Mouse (Mus musculus): ENCODE measurements at regions not wholly inside any gene's neighbourhood (a gene's known extent, or its start where the extent isn't known, plus 50 kb on each side); places are given as distances from the start of the nearest gene placed in this dataset.

GRCm38 (mm10) chr3:149157381-149157780 is 167.0 kb upstream of the Adgrl2 start:
- Histone ChIP-seq H3K27ac (ENCODE audit: insufficient read depth, low read depth, low read length) (no peak overlapping the region), H3K4me3 (ENCODE audit: low read depth, low read length) (no peak overlapping the region)
- WGBS: 59% methylated on average over 8 of the region's 8 CpGs

GRCm38 (mm10) chr3:149152312-149152711 is 162.0 kb upstream of the Adgrl2 start:
- H3K27ac ChIP-seq (ENCODE audit: insufficient read depth, low read depth, low read length): no peak overlapping the region
- WGBS: 43% methylated on average over 4 of the region's 4 CpGs
- no peaks in the 10 kb centered on the region for H3K4me1 ChIP-seq (ENCODE audit: control insufficient read depth, insufficient read depth, insufficient read length, low read length)

More at GRCm38 (mm10) chr3:149157381-149157780, 167.0 kb upstream of the Adgrl2 start:
- H3K27me3 ChIP-seq (ENCODE audit: control insufficient read depth, insufficient read depth, low read length): no peaks in the 10 kb centered on the region
- TF ChIP-seq POLR2A (IDR thresholded peaks at IDR 0.05; ENCODE audit: low read depth, low read length) (no peak), CTCF (IDR thresholded peaks at IDR 0.05; ENCODE audit: extremely low read depth, insufficient read length, insufficient replicate concordance, low read depth, low read length) (no peak)
- H3K36me3 ChIP-seq (ENCODE audit: control insufficient read depth, insufficient read depth, low read length): no peaks in the 10 kb centered on the region
- H3K4me1 ChIP-seq (ENCODE audit: control insufficient read depth, insufficient read depth, insufficient read length, low read length): no peaks in the 10 kb centered on the region

GRCm38 (mm10) chr3:149150796-149151195 is 160.4 kb upstream of the Adgrl2 start:
- 95% methylated on average over 3 of the region's 3 CpGs for WGBS
- H3K27ac ChIP-seq (ENCODE audit: insufficient read depth, low read depth, low read length): no peak overlapping the region
- H3K27me3 ChIP-seq (ENCODE audit: control insufficient read depth, insufficient read depth, low read length): no peaks in the 10 kb centered on the region
- H3K4me3 ChIP-seq (ENCODE audit: low read depth, low read length): no peak overlapping the region
- TF ChIP-seq POLR2A (IDR thresholded peaks at IDR 0.05; ENCODE audit: low read depth, low read length): no peak
- TF ChIP-seq CTCF (IDR thresholded peaks at IDR 0.05; ENCODE audit: extremely low read depth, insufficient read length, insufficient replicate concordance, low read depth, low read length): no peak
- H3K36me3 ChIP-seq (ENCODE audit: control insufficient read depth, insufficient read depth, low read length): no peaks in the 10 kb centered on the region
- H3K4me1 ChIP-seq (ENCODE audit: control insufficient read depth, insufficient read depth, insufficient read length, low read length): no peaks in the 10 kb centered on the region

More at GRCm38 (mm10) chr3:149152312-149152711, 162.0 kb upstream of the Adgrl2 start:
- TF ChIP-seq POLR2A (IDR thresholded peaks at IDR 0.05; ENCODE audit: low read depth, low read length) (no peak), CTCF (IDR thresholded peaks at IDR 0.05; ENCODE audit: extremely low read depth, insufficient read length, insufficient replicate concordance, low read depth, low read length) (no peak)
- Histone ChIP-seq H3K4me3 (ENCODE audit: low read depth, low read length) (no peak overlapping the region), H3K36me3 (ENCODE audit: control insufficient read depth, insufficient read depth, low read length) (no peaks in the 10 kb centered on the region), H3K27me3 (ENCODE audit: control insufficient read depth, insufficient read depth, low read length) (no peaks in the 10 kb centered on the region)

- no peaks in the 10 kb centered on the region for H3K4me1 ChIP-seq (ENCODE audit: control insufficient read depth, insufficient read depth, insufficient read length, low read length)
- H3K36me3 ChIP-seq (ENCODE audit: control insufficient read depth, insufficient read depth, low read length): no peaks in the 10 kb centered on the region
- no peak overlapping the region for H3K4me3 ChIP-seq (ENCODE audit: low read depth, low read length)
- H3K27ac ChIP-seq (ENCODE audit: insufficient read depth, low read depth, low read length): no peak overlapping the region
- 79% methylated on average over 8 of the region's 8 CpGs for WGBS
- no peaks in the 10 kb centered on the region for H3K27me3 ChIP-seq (ENCODE audit: control insufficient read depth, insufficient read depth, low read length)
- TF ChIP-seq CTCF (IDR thresholded peaks at IDR 0.05; ENCODE audit: extremely low read depth, insufficient read length, insufficient replicate concordance, low read depth, low read length): no peak
- no peak for TF ChIP-seq POLR2A (IDR thresholded peaks at IDR 0.05; ENCODE audit: low read depth, low read length)
These were observed 158.3 kb upstream of the Adgrl2 start for GRCm38 (mm10) chr3:149148608-149149007.

GRCm38 (mm10) chr3:149147916-149148315 is 157.6 kb upstream of the Adgrl2 start:
- Histone ChIP-seq H3K27ac (ENCODE audit: insufficient read depth, low read depth, low read length) (no peak overlapping the region), H3K27me3 (ENCODE audit: control insufficient read depth, insufficient read depth, low read length) (no peaks in the 10 kb centered on the region), H3K36me3 (ENCODE audit: control insufficient read depth, insufficient read depth, low read length) (no peaks in the 10 kb centered on the region), H3K4me1 (ENCODE audit: control insufficient read depth, insufficient read depth, insufficient read length, low read length) (no peaks in the 10 kb centered on the region), H3K4me3 (ENCODE audit: low read depth, low read length) (no peak overlapping the region)
- WGBS: 94% methylated on average over 6 of the region's 6 CpGs
- TF ChIP-seq POLR2A (IDR thresholded peaks at IDR 0.05; ENCODE audit: low read depth, low read length): no peak
- TF ChIP-seq CTCF (IDR thresholded peaks at IDR 0.05; ENCODE audit: extremely low read depth, insufficient read length, insufficient replicate concordance, low read depth, low read length): no peak

GRCm38 (mm10) chr3:149146673-149147072 is 156.3 kb upstream of the Adgrl2 start:
- Histone ChIP-seq H3K4me3 (ENCODE audit: low read depth, low read length) (no peak overlapping the region), H3K4me1 (ENCODE audit: control insufficient read depth, insufficient read depth, insufficient read length, low read length) (no peaks in the 10 kb centered on the region), H3K36me3 (ENCODE audit: control insufficient read depth, insufficient read depth, low read length) (no peaks in the 10 kb centered on the region), H3K27ac (ENCODE audit: insufficient read depth, low read depth, low read length) (no peak overlapping the region), H3K27me3 (ENCODE audit: control insufficient read depth, insufficient read depth, low read length) (no peaks in the 10 kb centered on the region)
- WGBS: 81% methylated on average over 9 of the region's 9 CpGs
- TF ChIP-seq POLR2A (IDR thresholded peaks at IDR 0.05; ENCODE audit: low read depth, low read length): no peak
- no peak for TF ChIP-seq CTCF (IDR thresholded peaks at IDR 0.05; ENCODE audit: extremely low read depth, insufficient read length, insufficient replicate concordance, low read depth, low read length)

GRCm38 (mm10) chr3:149140461-149140860 is 150.1 kb upstream of the Adgrl2 start:
- Histone ChIP-seq H3K27ac (ENCODE audit: insufficient read depth, low read depth, low read length) (no peak overlapping the region), H3K4me3 (ENCODE audit: low read depth, low read length) (no peak overlapping the region), H3K4me1 (ENCODE audit: control insufficient read depth, insufficient read depth, insufficient read length, low read length) (no peaks in the 10 kb centered on the region; the same call in 1 of the 2 replicates), H3K36me3 (ENCODE audit: control insufficient read depth, insufficient read depth, low read length) (no peaks in the 10 kb centered on the region), H3K27me3 (ENCODE audit: control insufficient read depth, insufficient read depth, low read length) (no peaks in the 10 kb centered on the region)
- WGBS: 40% methylated on average over 3 of the region's 3 CpGs
- no peak for TF ChIP-seq CTCF (IDR thresholded peaks at IDR 0.05; ENCODE audit: extremely low read depth, insufficient read length, insufficient replicate concordance, low read depth, low read length)
- TF ChIP-seq POLR2A (IDR thresholded peaks at IDR 0.05; ENCODE audit: low read depth, low read length): no peak
